Mouse (Mus musculus) ES-Bruce4 (cell line): ENCODE data around the gene Snx30.

Source experiments
- CTCF ChIP-seq: IDR thresholded peaks from one replicate; pipeline ENCODE4 v1.8.1; 2011; ENCODE audit warnings: low read depth, low read length
- EP300 ChIP-seq: IDR thresholded peaks from 2 replicates; pipeline ENCODE4 v1.6.1; 2011; ENCODE audit warnings: low read depth, low read length; ENCODE audit not compliant: insufficient read depth
- POLR2A ChIP-seq: IDR thresholded peaks from one replicate; pipeline ENCODE4 v1.8.1; 2011; ENCODE audit warnings: low read length; ENCODE audit not compliant: insufficient read depth

DNA sequence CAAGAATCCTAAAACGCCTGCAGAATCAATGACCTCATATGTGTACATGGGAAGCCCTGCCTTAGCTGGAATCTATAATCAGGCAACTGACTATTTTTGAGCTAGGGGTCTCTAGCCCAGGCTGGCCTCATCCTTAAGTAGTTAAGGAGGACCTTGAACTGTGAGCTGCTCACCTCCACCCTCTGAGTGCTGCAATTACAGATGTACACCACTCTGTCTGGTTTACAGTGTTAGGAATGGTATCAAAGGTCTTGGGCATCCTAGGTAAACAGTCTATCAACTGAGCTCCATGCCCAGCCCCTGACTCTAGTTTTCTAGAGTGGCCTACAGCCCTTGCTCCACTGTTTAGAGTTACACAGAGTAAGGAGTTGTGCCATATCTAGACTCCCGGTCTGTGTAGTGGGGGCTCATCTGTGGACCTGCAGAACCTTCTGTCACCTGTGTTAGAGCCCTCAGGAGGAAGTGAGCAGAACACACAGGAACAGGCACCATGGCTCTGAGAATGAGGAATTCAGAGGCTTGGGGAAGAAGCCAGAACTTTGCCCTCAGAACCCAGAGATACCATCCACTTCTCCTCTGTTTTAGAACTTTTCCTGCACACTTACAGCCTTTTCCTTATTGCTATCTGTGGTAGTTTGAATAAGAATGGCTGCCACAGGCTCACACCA is 9.7 kb upstream of the Snx30 start:
- TF ChIP-seq POLR2A (no peak), CTCF (no peak), EP300 (no peak)
